Mouse (Mus musculus) urinary bladder, postnatal 36 days (tissue): ENCODE measurements around the gene Naa50.

Source experiments
- DNase-seq, 2 experiments: peaks; one replicate each; pipeline ENCODE4 v3.0.0; 2022; ENCODE audit warnings: low spot score in 2 of 2, mixed read lengths in 1 of 2

Gene Naa50

GRCm38 (mm10) chr16:44200146-44200545 lies 60.5 kb downstream of the Naa50 start:
- no peak for DNase-seq

GRCm38 (mm10) chr16:44204331-44204730 lies 64.7 kb downstream of the Naa50 start:
- DNase-seq, result no peak

- no peak for DNase-seq
Observed at GRCm38 (mm10) chr16:44205973-44206372, 66.3 kb downstream of the Naa50 start.

- DNase-seq, result no peak
Observed at GRCm38 (mm10) chr16:44210156-44211053, 70.8 kb downstream of the Naa50 start.

GRCm38 (mm10) chr16:44211054-44211414 lies 71.4 kb downstream of the Naa50 start:
- no peak for DNase-seq

- DNase-seq, result no peak
Observed at GRCm38 (mm10) chr16:44212703-44213102, 73.1 kb downstream of the Naa50 start.
